Mouse (Mus musculus) embryo, embryonic 10 days (tissue): Measurements from ENCODE around the gene Mab21l1.

Source experiments
- DNase-seq: peaks from one replicate; pipeline ENCODE4 v3.0.0-alpha.2; 2015; ENCODE audit warnings: low spot score

Gene Mab21l1

GRCm38 (mm10) chr3:55778764-55779730 is 3.3 kb upstream of the Mab21l1 start:
- DNase-seq, result no peak

GRCm38 (mm10) chr3:55780120-55781070 is 1.9 kb upstream of the Mab21l1 start:
- peak; percentile 79 for DNase-seq

GRCm38 (mm10) chr3:55781429-55782055 is 768 bp upstream of the Mab21l1 start:
- DNase-seq, result no peak

- DNase-seq, result peak; percentile 61
Measured at GRCm38 (mm10) chr3:55782771-55783170, 461 bp downstream of the Mab21l1 start.

GRCm38 (mm10) chr3:55783171-55784081 is 1.1 kb downstream of the Mab21l1 start:
- peak; percentile 57 for DNase-seq

- peak; percentile 41 for DNase-seq
Measured at GRCm38 (mm10) chr3:55784101-55784500, 1.8 kb downstream of the Mab21l1 start.

- DNase-seq, result no peak
Measured at GRCm38 (mm10) chr3:55785266-55785980, 3.1 kb downstream of the Mab21l1 start.

GRCm38 (mm10) chr3:55785981-55786725 is 3.8 kb downstream of the Mab21l1 start:
- peak; percentile 11 for DNase-seq

- DNase-seq, result peak; percentile 37
Measured at GRCm38 (mm10) chr3:55786835-55787486, 4.7 kb downstream of the Mab21l1 start.

- peak; percentile 71 for DNase-seq
Measured at GRCm38 (mm10) chr3:55787487-55788213, 5.3 kb downstream of the Mab21l1 start.

- DNase-seq, result no peak
Measured at GRCm38 (mm10) chr3:55788214-55788586, 5.9 kb downstream of the Mab21l1 start.

GRCm38 (mm10) chr3:55788621-55789201 is 6.4 kb downstream of the Mab21l1 start:
- no peak for DNase-seq

- no peak for DNase-seq
Measured at GRCm38 (mm10) chr3:55789856-55790255, 7.5 kb downstream of the Mab21l1 start.

- DNase-seq, result no peak
Measured at GRCm38 (mm10) chr3:55790609-55791008, 8.3 kb downstream of the Mab21l1 start.

- no peak for DNase-seq
Measured at GRCm38 (mm10) chr3:55792251-55792650, 9.9 kb downstream of the Mab21l1 start.

- no peak for DNase-seq
Measured at GRCm38 (mm10) chr3:55793842-55794575, 11.7 kb downstream of the Mab21l1 start.

- DNase-seq, result no peak
Measured at GRCm38 (mm10) chr3:55794768-55795167, 12.5 kb downstream of the Mab21l1 start.
